Mouse (Mus musculus) CH12F3 (cell line): Measurements from ENCODE around the gene Gtsf1l.

Source experiments
- in situ Hi-C: fragments of 300-500 bp; cut with MboI; formaldehyde crosslinking; loops from 2 replicates; pipeline ENCODE4 v1.14.3; 2020; ENCODE audit warnings: low sequenced_read_pairs

Gene Gtsf1l

GRCm38 (mm10) chr2:163054335-163054840, 33.3 kb downstream of the Gtsf1l start, which contains the start of gene Mybl2:
TSS of gene Mybl2 (plus strand) at chr2:163054687.
- in situ Hi-C loops = no loop called here

- in situ Hi-C loops = no loop called here
Measured at GRCm38 (mm10) chr2:163052826-163053225, 34.8 kb downstream of the Gtsf1l start.

- in situ Hi-C loops = no loop called here
Measured at GRCm38 (mm10) chr2:163052101-163052500, 35.6 kb downstream of the Gtsf1l start.

GRCm38 (mm10) chr2:163051691-163052090, 36.0 kb downstream of the Gtsf1l start:
- in situ Hi-C loops = no loop called here

GRCm38 (mm10) chr2:163049116-163049515, 38.5 kb downstream of the Gtsf1l start:
- in situ Hi-C loops = no loop called here

- in situ Hi-C loops = no loop called here
Measured at GRCm38 (mm10) chr2:163048125-163048524, 39.5 kb downstream of the Gtsf1l start.

- in situ Hi-C loops = no loop called here
Measured at GRCm38 (mm10) chr2:163039940-163040339, 47.7 kb downstream of the Gtsf1l start.
